Mouse (Mus musculus): ENCODE data around the gene Lacc1. TPM values are rescaled to one million over a fixed set of nuclear protein-coding genes. Genes with fewer than 3 reads are reported as not detected.
"Not testable (repeated sequence)": the region's sequence is repeated elsewhere in the genome, so short reads cannot be mapped to it uniquely, and the experiment has no call there.

The Lacc1 gene
- polyA plus RNA-seq, 1 experiment: 3.0 TPM

GRCm38 (mm10) chr14:77005566-77005965, 31.1 kb downstream of the Lacc1 start:
- WGBS: 86% methylated on average over 5 of the region's 5 CpGs

GRCm38 (mm10) chr14:77004740-77005139, 32.0 kb downstream of the Lacc1 start:
- TF ChIP-seq POLR2A (IDR thresholded peaks at IDR 0.05; ENCODE audit: borderline replicate concordance, control insufficient read depth, low read depth, low read length): no peak
- TF ChIP-seq CTCF (IDR thresholded peaks at IDR 0.05; ENCODE audit: control insufficient read depth, insufficient read depth, low read length): no peak
- Histone ChIP-seq H3K4me3 (replicated peaks; ENCODE audit: control insufficient read depth, low read depth, low read length) (no peak overlapping the region), H3K4me1 (ENCODE audit: control insufficient read depth, insufficient read depth, low read length) (no peaks in the 10 kb centered on the region), H3K27ac (ENCODE audit: control insufficient read depth, insufficient read depth, low read depth, low read length, poor library complexity) (no peak overlapping the region)
- WGBS: 83% methylated on average over 8 of the region's 8 CpGs

More at GRCm38 (mm10) chr14:77005566-77005965, 31.1 kb downstream of the Lacc1 start:
- Histone ChIP-seq H3K4me3 (replicated peaks; ENCODE audit: control insufficient read depth, low read depth, low read length) (no peak overlapping the region), H3K4me1 (ENCODE audit: control insufficient read depth, insufficient read depth, low read length) (no peaks in the 10 kb centered on the region), H3K27ac (ENCODE audit: control insufficient read depth, insufficient read depth, low read depth, low read length, poor library complexity) (no peak overlapping the region)
- TF ChIP-seq CTCF (IDR thresholded peaks at IDR 0.05; ENCODE audit: control insufficient read depth, insufficient read depth, low read length) (no peak), POLR2A (IDR thresholded peaks at IDR 0.05; ENCODE audit: borderline replicate concordance, control insufficient read depth, low read depth, low read length) (no peak)

GRCm38 (mm10) chr14:76990351-76990750, 46.4 kb downstream of the Lacc1 start:
- not testable (repeated sequence) for H3K4me3 ChIP-seq (replicated peaks; ENCODE audit: control insufficient read depth, low read depth, low read length); H3K27ac ChIP-seq (ENCODE audit: control insufficient read depth, insufficient read depth, low read depth, low read length, poor library complexity); H3K4me1 ChIP-seq (ENCODE audit: control insufficient read depth, insufficient read depth, low read length)
- 87% methylated on average over 2 of the region's 2 CpGs for WGBS

- Histone ChIP-seq H3K4me3 (replicated peaks; ENCODE audit: control insufficient read depth, low read depth, low read length) (no peak overlapping the region), H3K4me1 (ENCODE audit: control insufficient read depth, insufficient read depth, low read length) (no peaks in the 10 kb centered on the region), H3K27ac (ENCODE audit: control insufficient read depth, insufficient read depth, low read depth, low read length, poor library complexity) (no peak overlapping the region)
- WGBS: 83% methylated on average over 1 of the region's 1 CpGs
- TF ChIP-seq CTCF (IDR thresholded peaks at IDR 0.05; ENCODE audit: control insufficient read depth, insufficient read depth, low read length): no peak
- no peak for TF ChIP-seq POLR2A (IDR thresholded peaks at IDR 0.05; ENCODE audit: borderline replicate concordance, control insufficient read depth, low read depth, low read length)
Measured at GRCm38 (mm10) chr14:76981781-76982180, 54.9 kb downstream of the Lacc1 start.

- Histone ChIP-seq H3K27ac (ENCODE audit: control insufficient read depth, insufficient read depth, low read depth, low read length, poor library complexity) (no peak overlapping the region), H3K4me3 (replicated peaks; ENCODE audit: control insufficient read depth, low read depth, low read length) (no peak overlapping the region), H3K4me1 (ENCODE audit: control insufficient read depth, insufficient read depth, low read length) (no peaks in the 10 kb centered on the region)
- TF ChIP-seq POLR2A (IDR thresholded peaks at IDR 0.05; ENCODE audit: borderline replicate concordance, control insufficient read depth, low read depth, low read length) (no peak), CTCF (IDR thresholded peaks at IDR 0.05; ENCODE audit: control insufficient read depth, insufficient read depth, low read length) (no peak)
- WGBS: 86% methylated on average over 4 of the region's 4 CpGs
Measured at GRCm38 (mm10) chr14:76981176-76981575, 55.5 kb downstream of the Lacc1 start.

GRCm38 (mm10) chr14:76979569-76979968, 57.1 kb downstream of the Lacc1 start:
- H3K4me1 ChIP-seq (ENCODE audit: control insufficient read depth, insufficient read depth, low read length): no peaks in the 10 kb centered on the region
- no peak for TF ChIP-seq POLR2A (IDR thresholded peaks at IDR 0.05; ENCODE audit: borderline replicate concordance, control insufficient read depth, low read depth, low read length)
- TF ChIP-seq CTCF (IDR thresholded peaks at IDR 0.05; ENCODE audit: control insufficient read depth, insufficient read depth, low read length): no peak
- 52% methylated on average over 9 of the region's 9 CpGs for WGBS
- no peak overlapping the region for H3K4me3 ChIP-seq (replicated peaks; ENCODE audit: control insufficient read depth, low read depth, low read length)
- H3K27ac ChIP-seq (ENCODE audit: control insufficient read depth, insufficient read depth, low read depth, low read length, poor library complexity): no peak overlapping the region

Other genes starting within 250 kb of the Lacc1 start
- 1.9 TPM in 1 of 2 replicates, not detected in the other for gene Ccdc122, start 132 bp downstream of the Lacc1 start, polyA plus RNA-seq (2011; ENCODE audit: insufficient read depth, insufficient read length, low replicate concordance, missing spikeins)
- 0.65 TPM in 1 of 2 replicates, not detected in the other for gene Enox1, start 119.9 kb upstream of the Lacc1 start, polyA plus RNA-seq (2011; ENCODE audit: insufficient read depth, insufficient read length, low replicate concordance, missing spikeins)